Mouse (Mus musculus) skeletal muscle tissue, adult 2 months (tissue): ENCODE measurements at regions not wholly inside any gene's neighbourhood (a gene's known extent, or its start where the extent isn't known, plus 50 kb on each side); places are given as distances from the start of the nearest gene placed in this dataset.
"Not testable (repeated sequence)": the region's sequence is repeated elsewhere in the genome, so short reads cannot be mapped to it uniquely, and the experiment has no call there.

Source experiments
- DNase-seq: peaks from one replicate; pipeline ENCODE4 v3.0.0-alpha.2; 2012; ENCODE audit warnings: low read depth, low spot score

DNA sequence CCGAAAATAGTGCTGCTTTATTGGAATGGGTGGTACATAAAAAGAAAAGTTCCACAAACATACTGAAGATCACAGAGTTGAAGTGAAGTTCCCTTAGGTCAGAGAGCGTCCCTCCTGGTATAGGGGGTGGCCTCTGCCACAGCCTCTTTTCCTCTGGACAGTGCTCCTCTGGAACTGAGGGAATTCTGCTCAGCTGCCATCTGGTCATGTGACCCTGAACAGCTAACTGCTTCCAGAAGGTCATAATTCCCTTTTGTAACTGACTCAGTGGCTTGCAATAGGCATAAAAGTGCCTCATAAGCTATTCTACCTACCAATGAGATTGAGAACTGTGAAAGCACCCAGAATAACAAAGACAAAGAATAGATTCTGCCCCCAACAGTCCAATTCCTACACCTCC, 414.4 kb downstream of the Lrig3 start:
- DNase-seq, result no peak

- DNase-seq, result no peak
Measured at GRCm38 (mm10) chr10:126379239-126379638, 413.3 kb downstream of the Lrig3 start.

DNA sequence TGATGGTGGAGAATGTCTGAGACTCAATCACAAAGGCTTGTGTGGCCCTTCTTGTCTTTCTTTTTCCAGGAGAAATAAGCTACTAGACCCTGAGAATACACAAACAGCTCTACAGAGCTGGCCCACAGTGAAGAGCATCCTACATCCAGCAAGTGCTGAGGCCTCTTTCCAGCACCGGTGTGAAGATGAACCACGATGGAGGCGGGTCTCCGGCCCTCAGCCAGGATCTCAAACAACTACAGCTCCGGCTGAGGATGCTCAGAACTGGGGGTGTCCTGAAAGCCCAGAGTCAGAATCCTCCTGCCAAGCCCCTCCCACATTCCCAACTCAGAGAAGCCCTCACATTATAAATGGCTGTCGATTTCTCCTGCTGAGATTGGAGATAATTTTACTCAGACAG, 407.9 kb downstream of the Lrig3 start:
- no peak for DNase-seq

- DNase-seq, result no peak
Measured at GRCm38 (mm10) chr10:126371881-126372280, 405.9 kb downstream of the Lrig3 start.

DNA sequence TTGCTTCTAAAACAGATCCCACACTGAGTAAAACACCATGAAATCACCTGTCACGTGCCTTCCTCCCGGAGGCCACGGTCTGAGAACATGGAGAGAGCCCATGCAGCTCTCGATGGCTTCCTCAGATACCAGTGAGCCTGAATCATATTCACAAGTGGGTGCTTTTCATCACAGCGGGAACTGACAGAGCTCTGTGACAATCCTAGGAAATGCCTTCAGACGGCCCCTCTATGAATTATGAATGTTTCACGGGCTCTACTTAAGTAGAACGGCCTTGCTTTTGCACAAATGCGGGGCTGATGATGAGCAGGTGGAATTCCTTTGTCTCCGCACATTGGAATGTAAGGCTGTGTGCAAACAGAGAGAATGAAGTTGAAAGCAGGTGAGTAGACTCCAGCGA, 383.1 kb downstream of the Lrig3 start:
- DNase-seq, result no peak

GRCm38 (mm10) chr10:126337426-126337825, 371.5 kb downstream of the Lrig3 start:
- DNase-seq, result no peak

GRCm38 (mm10) chr10:126333786-126334185, 367.8 kb downstream of the Lrig3 start:
- DNase-seq, result no peak

- peak; percentile 87 for DNase-seq
Measured at GRCm38 (mm10) chr10:126330305-126330969, 364.5 kb downstream of the Lrig3 start.

- DNase-seq, result no peak
Measured at GRCm38 (mm10) chr10:126320831-126321230, 354.9 kb downstream of the Lrig3 start.

DNA sequence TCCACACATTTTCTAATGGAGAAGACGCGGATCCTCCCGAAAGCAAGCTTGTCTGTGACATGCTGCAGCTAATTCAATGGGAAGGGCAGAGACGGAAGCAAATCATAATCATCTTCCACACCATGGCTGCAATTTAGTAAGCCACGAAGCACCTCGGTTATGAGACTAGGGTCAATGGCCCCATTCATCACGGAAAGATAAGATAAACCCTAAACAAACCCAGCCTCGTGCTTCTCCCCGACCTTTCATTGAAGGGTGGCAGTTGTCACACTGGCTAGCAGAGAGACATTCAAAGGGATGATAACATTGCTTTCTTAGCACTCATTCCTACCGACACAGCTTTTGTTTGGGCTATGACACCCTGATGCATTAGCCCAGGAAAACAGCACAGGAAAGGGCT, 353.8 kb downstream of the Lrig3 start:
- DNase-seq, result no peak

DNA sequence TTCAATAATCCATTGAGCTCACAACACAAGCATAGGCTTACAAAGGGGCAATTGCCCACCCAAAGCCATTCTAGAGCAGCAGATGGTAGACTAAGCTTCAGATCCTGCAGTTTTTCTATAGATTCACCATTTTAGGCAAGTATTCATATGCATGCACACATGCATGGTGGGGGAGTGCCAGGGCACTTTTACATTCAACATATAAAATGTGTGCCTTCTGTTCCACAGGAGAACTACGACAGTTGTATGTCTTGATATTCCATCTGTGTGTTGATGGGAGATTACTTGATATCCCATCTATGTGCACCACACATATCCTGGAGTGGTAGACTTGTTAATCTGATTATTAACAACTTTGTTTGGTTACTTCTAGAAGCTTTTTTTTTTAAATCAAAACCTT, 334.0 kb downstream of the Lrig3 start:
- no peak for DNase-seq

DNA sequence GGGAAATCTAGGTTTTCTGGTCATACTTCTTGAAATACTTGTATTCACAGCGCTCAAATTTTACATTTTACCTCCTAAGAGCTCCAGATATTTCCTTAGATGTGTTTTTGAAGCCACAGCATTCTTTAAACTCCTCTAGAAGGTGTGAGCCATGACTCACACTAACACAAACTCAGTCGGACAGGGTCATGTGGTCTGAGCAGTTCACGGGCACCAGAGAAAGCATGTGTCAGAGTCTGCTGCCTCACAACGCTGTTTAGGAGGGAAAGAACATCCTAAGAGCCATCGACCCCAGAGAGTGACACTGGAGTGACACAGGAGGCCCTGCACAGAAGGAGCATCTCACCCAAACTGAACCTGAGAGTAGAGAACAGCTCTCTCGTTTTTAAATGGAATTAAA, 332.2 kb downstream of the Lrig3 start:
- DNase-seq, result no peak

DNA sequence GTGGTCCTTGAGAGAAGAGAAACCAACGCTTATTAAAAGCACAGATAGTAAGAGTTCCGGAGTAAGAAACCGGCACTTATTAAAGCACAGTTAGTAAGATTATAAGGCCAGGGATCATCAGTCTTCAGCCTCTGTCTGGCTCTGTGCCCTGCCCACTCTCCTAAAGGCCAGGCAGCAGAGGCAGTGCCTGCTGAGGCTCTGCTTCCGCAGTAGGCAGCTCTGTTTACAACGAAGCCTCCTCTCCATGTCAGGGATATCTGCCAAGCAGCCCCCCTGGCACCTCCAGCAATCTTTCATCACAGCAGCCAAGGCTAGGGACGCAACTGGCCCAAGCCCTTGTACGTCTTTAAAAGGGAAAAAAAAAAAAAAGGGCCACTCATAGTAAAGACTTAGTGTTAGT, 329.9 kb downstream of the Lrig3 start:
- no peak for DNase-seq

GRCm38 (mm10) chr10:126291765-126292164, 325.8 kb downstream of the Lrig3 start:
- DNase-seq, result peak; percentile 33

GRCm38 (mm10) chr10:126285096-126285495, 319.1 kb downstream of the Lrig3 start:
- DNase-seq, result not testable (repeated sequence)

DNA sequence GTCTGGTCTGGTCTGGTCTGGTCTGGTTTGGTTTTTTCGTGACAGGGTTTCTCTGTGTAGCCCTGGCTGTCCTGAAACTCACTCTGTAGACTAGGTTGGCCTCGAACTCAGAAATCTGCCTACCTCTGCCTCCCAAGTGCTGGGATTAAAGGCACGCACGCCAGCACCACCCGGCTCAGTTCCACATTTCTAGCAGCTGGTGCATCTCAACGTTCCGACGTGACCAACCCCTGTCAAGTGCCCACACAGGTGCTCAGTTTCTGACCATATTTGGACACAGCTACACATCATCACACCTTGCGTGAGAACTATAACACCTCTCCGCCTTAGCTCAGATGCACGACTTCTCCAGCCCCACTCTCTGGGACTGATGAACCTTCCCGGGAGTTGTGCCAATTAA, 304.4 kb downstream of the Lrig3 start:
- no peak for DNase-seq

GRCm38 (mm10) chr10:126267321-126267998, 301.5 kb downstream of the Lrig3 start:
- no peak for DNase-seq

DNA sequence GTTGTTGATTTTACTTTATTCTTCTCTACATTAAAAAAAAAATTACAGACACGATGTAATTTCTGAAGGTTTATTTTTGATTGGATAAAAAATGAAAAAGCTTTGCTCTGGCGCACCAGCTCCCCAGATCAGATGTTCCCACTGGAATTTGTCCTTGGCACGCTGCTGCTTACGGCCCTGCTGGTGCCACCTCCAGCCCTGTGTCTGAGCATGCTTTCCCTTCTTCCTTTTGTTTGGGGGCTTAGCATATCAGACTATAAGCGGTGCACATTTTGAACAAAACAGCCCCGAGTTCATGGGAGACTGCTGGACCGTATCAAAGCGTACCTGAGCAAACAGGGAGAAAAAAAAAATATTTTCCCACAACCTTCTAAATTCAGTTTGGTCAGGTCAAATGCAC, 291.2 kb downstream of the Lrig3 start:
- DNase-seq, result no peak

DNA sequence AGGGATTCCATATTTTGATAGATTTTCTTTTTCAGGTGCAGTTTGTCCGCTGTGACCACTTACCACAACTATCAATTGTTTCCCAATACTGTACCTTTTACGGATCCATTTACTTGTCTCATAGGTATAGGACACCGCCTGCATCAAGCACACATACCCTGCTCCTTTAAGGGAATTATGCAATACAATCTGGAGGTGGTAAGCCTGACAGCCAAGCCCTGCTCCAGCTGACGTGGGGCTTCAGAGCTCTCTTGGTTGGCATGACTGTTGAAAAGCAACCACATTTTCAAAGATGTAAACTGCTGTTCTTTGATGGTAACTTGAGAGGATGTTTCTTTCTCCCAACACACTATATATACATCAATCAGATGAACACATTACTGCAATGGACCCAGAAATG, 288.2 kb downstream of the Lrig3 start:
- DNase-seq, result no peak

DNA sequence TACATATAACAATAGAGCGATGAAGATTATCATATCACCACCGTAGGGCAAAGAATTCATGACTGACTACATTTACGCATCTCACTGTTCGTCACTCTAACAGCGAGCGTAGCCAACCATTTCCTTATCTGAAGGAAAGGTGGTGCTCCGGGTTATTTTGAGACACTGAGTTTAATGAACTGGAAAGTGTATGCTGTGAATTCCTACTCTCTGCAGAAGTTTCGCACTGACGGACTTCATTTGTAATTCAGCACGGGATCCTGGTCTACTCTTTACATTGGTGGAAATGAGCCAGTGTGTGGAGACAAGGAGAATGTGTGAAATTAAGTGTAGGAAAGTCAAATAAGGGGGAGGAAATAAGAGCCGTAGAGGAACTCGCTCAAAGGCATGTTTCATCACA, 283.2 kb downstream of the Lrig3 start:
- no peak for DNase-seq

DNA sequence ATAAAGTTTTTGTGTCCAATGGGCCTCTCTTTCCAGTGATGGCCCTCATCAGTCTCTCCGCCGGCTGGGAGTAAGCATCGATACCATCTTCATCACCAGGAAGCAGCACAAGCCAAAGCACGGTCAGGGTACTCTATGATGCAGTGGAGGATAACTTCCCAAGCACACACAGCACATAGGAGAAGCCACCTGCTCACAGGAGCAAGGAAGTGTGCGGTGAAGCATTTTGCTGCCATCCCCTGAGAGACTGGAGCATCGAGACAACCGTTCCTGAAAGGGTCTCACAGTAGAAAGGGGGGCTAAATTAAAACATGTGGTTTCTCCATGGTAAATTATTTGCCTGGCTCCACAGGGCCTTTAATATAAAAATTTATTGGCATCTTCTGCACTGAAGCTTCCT, 277.1 kb downstream of the Lrig3 start:
- DNase-seq, result no peak

GRCm38 (mm10) chr10:126239536-126239935, 273.6 kb downstream of the Lrig3 start:
- DNase-seq, result no peak
